Mouse (Mus musculus) inflammation-experienced regulatory T-cells, adult 6 months (primary cell): ENCODE results near the gene Adra1b. TPM values are rescaled to one million over a fixed set of nuclear protein-coding genes. Genes with fewer than 3 reads are reported as not detected.

Experiments used
- ATAC-seq: one replicate; pipeline ENCODE4 v1.8.0; 2017
- polyA plus RNA-seq, 3 experiments: library from polyadenylated mRNA; unstranded; fragments of 100-300 nt; shearing (Covaris generic); gene quantifications; one replicate each; pipeline ENCODE4 v1.2.1; 2017

Adra1b gene
- not detected for polyA plus RNA-seq

- no peak for ATAC-seq
Observed at GRCm38 (mm10) chr11:43901051-43901654, at the start of gene Adra1b. TSS of gene Adra1b (minus strand) at chr11:43901210.

GRCm38 (mm10) chr11:43950274-43950673 lies 49.3 kb upstream of the Adra1b start:
- ATAC-seq = no peak

DNA sequence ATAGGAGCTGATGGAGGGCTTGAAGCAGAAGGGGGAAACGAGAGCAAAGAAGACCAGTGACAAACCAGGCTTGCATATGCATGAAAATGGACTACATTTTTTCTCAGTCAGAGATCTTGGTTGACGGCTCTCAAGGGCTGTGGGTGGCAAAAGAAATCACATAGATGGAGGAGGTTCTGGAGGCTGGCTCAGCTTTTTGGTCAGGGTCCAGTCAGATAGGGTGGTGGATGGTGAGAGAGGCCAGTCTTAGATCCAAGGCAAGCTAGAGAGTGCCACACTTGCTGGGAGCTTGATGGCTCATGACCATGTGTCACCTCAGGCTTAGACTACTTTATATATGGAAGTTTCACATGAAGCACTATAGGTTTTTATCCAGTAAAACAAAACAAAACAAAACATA lies 42.8 kb upstream of the Adra1b start:
- no peak for ATAC-seq

DNA sequence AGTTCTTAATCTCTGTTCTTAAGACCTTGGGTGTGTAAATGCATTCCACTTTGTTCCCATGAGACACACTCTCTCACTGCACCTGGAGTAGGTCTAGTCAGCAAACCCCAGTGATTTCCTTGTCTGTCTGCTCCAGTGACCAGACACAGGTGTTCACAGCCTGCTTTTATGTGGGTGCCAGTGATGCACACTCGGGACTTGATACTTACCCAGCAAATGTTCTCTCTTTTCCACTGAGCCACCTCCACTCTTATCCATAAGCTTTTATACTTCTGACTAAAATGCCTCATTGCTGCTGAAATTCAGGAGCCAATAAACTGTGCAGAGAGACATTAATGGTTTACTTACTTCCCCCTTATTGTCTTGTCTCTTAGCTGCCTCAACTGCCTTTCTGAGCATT lies 42.2 kb upstream of the Adra1b start:
- ATAC-seq = no peak

- ATAC-seq = no peak
Observed at GRCm38 (mm10) chr11:43940501-43941202, 39.6 kb upstream of the Adra1b start.

DNA sequence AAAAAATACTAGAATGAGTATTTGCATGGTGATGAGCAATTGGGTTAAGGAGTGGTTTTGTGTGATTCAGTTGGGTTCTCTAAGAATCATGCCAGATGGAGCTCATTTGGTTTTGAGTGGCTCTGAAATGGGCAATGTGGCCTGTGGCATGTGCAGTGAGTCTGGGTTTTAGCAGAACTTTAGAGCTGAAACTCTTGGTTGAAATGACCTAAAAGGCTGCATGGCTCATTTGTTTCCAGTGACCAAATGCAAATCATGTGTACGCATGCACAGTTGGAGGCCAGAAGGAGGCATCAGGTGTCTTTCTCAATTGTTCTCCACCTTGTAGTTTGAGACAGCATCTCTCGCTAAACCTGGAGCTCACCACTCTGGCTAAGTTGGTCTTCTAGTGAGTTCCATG lies 35.0 kb upstream of the Adra1b start:
- no peak for ATAC-seq

DNA sequence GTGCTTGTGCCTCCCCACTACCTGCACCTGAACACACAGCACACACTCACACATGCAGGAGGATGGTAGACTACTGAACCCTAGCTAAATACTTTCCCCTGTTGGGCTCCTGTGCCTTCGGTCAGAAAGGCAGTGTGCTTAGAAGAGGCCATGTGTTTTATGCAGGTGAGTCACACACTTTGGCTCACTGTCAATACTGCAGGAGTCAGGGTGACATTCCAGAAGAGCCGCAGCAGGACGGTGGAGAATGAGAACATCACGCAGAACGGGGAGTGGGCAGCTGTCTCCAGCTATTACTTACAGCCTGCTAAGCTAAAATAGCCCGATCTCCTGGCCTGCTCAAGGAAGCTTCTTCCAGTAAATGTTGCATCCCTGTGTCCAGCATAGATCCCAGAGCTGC lies 32.5 kb upstream of the Adra1b start:
- ATAC-seq = no peak

GRCm38 (mm10) chr11:43933000-43933399 lies 32.0 kb upstream of the Adra1b start:
- ATAC-seq = no peak

DNA sequence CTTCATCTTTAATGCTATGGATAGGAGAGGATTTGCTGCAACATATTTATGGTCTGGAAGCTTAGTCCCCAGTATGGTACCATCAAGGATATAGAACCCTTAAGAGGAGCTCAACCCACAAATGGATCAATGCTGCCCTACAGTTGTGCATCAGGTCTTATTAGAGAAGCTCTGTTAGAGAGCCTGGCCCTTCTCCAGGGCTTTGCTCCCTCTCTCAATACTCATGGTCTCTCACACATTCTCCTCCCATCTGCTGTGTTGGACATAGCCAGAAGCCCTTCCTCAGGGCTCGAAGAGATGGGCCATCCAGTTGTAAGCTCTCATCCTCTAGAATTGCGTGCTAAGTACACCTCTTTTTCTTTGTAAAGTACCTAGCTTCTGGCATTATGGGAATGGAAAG lies 29.2 kb upstream of the Adra1b start:
- no peak for ATAC-seq

GRCm38 (mm10) chr11:43929706-43930105 lies 28.7 kb upstream of the Adra1b start:
- ATAC-seq = no peak

DNA sequence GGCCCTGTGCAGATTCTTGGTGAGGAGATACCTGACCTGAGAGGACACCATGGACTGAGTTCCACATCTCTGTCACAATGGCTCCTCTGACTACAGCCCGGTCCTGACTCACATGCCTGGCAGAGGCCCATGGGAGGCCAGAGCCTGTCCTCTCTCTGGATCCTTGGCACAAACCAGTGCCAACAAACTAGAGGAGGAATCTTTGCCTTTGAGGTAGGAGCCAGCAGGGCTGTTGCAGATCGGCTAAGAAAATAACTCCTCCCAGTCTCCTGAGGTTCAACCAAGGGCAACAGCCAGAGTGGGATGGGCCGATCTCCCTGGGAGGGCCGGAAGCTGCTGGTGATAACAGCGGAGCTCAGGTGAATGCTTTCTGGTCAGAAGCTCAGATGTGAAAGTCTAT lies 28.2 kb upstream of the Adra1b start:
- no peak for ATAC-seq

DNA sequence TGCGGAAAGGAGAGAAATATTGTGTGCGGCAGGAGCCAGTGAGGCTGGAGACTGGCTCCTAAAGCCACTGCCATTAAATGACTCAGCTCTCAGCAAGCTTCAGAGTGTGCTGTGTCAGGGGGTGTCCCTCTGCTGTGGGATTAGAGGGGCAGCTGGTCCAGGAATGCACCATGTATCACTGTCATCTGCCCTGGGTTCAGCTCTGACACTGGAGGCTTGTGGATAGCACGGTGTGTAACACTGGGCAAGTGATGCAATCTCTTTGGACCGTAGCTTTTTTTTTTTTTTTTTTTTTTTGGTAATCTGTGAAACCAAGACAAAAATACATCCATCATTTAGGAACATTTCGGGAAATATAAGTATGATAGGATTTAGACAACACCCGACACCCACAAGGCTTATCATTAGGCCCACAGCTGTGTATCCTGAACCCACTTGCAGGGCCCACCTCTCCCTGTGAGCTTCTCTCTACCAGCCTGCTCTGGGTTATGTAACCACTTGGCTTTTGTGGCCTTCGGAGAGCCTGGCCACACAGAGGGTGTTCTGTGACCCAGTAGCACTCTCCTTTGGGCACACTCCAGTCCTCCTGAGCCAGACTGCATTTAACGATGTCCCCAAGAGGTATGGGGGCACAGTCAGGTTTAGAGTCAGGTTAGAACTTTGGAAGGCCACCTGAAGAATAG lies 26.3 kb upstream of the Adra1b start:
- no peak for ATAC-seq

DNA sequence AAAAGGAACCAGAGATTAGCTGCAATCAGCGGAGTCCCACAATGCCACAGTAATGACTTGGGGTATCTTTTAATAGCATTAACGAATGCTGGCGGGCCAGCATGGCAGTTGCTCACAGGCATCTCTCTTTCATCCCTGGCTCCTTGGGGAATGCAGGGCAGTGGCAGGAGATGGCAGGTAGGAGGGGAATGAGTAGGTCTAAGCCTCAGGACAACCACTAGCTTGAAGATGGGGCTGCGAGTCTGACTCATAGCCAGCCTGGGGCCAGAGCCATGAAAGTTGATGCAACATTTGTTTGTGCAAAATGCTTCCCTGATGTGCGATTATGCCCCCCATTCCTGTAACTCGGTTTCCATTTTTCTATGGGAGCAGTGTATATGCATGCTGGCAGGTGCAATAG lies 25.2 kb upstream of the Adra1b start:
- no peak for ATAC-seq

GRCm38 (mm10) chr11:43925584-43925983 lies 24.6 kb upstream of the Adra1b start:
- ATAC-seq = no peak

DNA sequence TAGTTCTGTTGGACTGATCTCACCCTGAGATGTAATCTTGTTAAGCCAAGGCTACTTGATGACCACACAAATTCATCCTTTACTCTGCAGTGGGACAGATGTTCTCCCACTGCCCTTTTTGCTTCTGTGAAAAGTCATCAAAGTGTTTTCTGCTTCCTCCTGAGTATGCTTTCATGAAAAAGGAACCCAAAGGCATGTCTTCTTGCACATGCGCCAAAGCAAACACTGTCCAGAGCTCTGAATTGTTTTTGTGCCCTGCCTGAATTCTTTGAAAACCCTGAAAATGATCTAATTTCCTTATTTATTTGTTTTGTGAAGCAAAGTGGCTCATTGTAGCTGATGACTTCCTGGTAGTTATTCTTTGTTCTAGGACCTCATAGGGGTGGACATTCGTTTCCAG lies 20.7 kb upstream of the Adra1b start:
- ATAC-seq = no peak

DNA sequence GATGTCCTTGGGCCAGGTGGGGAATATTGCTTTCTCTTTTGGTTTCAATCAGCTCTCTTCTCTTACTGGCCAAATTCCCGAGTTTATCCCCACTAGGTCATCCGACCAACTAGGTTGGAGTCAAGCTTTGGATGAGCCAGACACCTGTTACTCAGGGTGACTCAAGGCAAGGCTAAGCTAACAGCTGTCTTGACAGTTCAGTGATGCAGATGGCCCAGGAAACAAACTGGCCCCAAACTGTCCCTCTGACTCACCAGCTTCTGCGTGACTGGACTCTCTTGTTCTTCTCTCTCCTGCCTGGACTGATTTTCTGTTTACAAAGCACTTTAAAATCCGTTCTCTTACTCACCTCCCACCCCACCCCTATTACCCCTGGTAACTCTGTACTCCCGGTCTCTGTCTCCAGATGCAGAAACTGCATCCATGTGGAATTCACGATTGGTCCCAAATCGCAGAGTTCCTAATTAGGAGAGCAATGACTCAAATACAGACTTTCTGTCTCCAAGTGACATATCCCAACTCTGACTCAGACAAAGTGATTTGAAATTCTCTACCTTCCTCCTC lies 18.6 kb upstream of the Adra1b start:
- no peak for ATAC-seq

GRCm38 (mm10) chr11:43914552-43915447 lies 13.8 kb upstream of the Adra1b start:
- no peak for ATAC-seq

DNA sequence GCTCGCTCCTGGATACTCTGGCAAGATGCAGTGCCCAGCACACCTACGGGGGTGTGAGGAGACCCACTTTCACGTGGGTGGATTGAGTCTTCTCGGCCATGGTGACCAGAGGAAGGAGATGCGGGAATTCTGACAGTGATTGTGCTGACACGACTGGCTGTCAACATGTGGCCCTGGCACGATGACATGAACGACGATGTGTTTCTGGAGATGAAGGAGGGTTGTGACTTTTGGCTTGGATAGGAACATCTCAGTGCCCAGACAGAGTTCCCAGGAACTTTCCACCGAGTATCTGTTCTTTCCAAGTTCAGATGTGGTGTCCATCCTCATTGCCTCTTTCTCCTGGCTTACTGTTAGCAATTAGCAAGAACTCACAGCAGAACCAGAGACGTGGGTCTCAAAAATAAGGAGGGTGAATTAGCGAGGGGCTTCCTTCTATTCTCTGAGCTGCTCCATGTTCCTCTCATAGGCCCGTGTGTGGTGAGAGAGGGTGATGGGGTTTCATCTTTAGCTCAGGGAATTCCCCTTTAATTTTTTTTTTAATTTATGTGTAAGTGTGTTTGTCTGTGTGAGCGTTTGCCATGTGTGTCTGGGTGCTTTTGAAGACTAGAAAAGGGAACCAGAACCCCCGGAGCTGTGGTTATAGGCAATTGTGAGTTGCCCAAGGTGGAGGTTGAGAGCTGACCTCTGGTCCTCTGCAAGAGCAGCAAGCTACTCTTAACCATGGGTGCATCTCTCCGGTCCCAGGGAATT lies 11.3 kb upstream of the Adra1b start:
- ATAC-seq = no peak

GRCm38 (mm10) chr11:43911646-43912045 lies 10.6 kb upstream of the Adra1b start:
- ATAC-seq = no peak

DNA sequence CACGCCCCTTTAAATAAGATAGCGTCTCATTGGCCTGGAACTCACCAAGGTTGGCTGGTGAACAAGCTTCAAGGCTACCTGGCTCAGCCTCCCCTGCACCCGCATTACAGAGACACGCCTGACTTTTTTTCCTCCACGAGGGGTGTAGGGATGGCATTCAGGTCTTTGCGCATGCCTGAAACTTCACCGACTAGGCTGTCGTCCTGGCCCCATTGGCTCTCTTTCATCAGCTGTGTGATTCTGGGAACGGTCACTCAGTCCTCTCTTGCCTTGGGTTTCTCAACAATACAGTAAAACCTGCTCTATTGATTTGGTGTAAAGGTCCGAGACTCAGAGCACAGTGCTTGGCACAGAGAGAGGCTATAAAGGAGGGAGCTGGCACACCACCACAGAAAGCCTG lies 2.3 kb upstream of the Adra1b start:
- ATAC-seq = no peak

DNA sequence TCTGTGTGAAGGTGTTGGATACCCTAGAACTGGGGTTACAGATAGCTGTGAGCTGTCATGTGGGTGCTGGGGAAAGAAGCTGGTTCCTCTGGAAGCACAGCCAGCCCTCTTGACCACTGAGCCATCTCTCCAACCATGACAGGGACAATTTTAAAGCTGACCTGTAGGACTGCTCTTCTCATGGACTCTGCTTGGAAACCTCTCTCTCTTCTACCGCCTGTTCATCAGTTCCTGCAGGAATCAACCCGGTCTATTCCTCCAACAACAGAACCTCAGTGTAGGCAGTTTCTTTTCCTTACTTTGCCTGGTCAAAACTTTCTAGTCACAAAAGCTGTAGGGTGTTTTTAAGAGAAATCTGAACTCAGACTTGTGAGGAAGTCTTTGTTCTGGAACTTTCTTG lies 1.3 kb downstream of the Adra1b start:
- ATAC-seq = no peak

DNA sequence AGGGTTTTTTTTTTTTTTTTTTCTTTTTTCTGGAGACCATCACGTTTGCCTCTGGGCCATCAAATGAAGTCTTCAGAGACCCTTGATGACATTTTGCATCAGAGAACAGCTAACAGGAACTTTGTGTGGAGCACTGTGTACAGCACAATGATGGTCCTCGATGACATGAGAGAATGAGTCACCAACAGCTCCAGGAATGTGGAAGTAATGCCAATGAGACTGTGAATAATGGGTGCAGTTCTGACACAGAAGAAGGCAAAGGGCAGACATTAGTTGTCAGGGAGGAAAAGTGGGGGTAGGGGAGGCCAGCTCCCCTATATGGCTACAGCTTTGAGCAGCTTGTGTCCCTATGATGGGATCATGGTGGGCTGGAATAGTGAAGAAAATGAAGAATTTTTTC lies 5.7 kb downstream of the Adra1b start:
- no peak for ATAC-seq
